Mouse (Mus musculus) hindbrain, embryonic 16.5 days (tissue): ENCODE measurements at regions not wholly inside any gene's neighbourhood (a gene's known extent, or its start where the extent isn't known, plus 50 kb on each side); places are given as distances from the start of the nearest gene placed in this dataset.
A peak's percentile ranks its signal among the peaks of the same experiment; 100 is the strongest.

ENCODE experiments used
- ATAC-seq: fragments of 200-750 bp; cut with Nextera tagmentation; 2 replicates; pipeline ENCODE4 v1.8.0; 2017; ENCODE audit warnings: moderate TSS enrichment, moderate library complexity
- H3K27ac ChIP-seq: fragments of 300-500 bp; sonication (generic); 2 replicates; pipeline ENCODE4 v1.5.1; 2014; ENCODE audit warnings: low read depth, mild to moderate bottlenecking, control low read depth, low read length, moderate library complexity
- H3K27me3 ChIP-seq: fragments of 300-500 bp; sonication (generic); replicated peaks from 2 replicates; pipeline ENCODE4 v1.6.1; 2014; ENCODE audit warnings: low read length; ENCODE audit not compliant: control insufficient read depth, insufficient read depth
- H3K36me3 ChIP-seq: fragments of 300-500 bp; sonication (generic); 2 replicates; pipeline ENCODE4 v1.6.1; 2014; ENCODE audit warnings: mild to moderate bottlenecking, low read length, moderate library complexity, mixed read lengths; ENCODE audit not compliant: control insufficient read depth, insufficient read depth
- H3K4me1 ChIP-seq: fragments of 300-500 bp; sonication (generic); 2 replicates; pipeline ENCODE4 v1.6.1; 2014; ENCODE audit warnings: low read depth, low read length; ENCODE audit not compliant: control insufficient read depth, insufficient read depth
- H3K4me2 ChIP-seq: fragments of 300-500 bp; sonication (generic); 2 replicates; pipeline ENCODE4 v1.6.1; 2014; ENCODE audit warnings: mild to moderate bottlenecking, low read length, control low read depth, moderate library complexity
- H3K4me3 ChIP-seq: fragments of 300-500 bp; sonication (generic); 2 replicates; pipeline ENCODE4 v1.5.1; 2014; ENCODE audit warnings: mild to moderate bottlenecking, low read length, control low read depth, moderate library complexity
- H3K9ac ChIP-seq: fragments of 300-500 bp; sonication (generic); 2 replicates; pipeline ENCODE4 v1.6.1; 2014; ENCODE audit warnings: low read depth, mild to moderate bottlenecking, control low read depth, low read length, moderate library complexity
- H3K9me3 ChIP-seq: fragments of 300-500 bp; sonication (generic); 2 replicates; pipeline ENCODE4 v1.6.1; 2014; ENCODE audit warnings: mild to moderate bottlenecking, low read length, moderate library complexity; ENCODE audit not compliant: control insufficient read depth
- WGBS: fragments of 180-500 bp; shearing (Covaris S2); extraction: QIAGEN DNeasy Blood & Tissue Kit; methylation state at CpG from one replicate; pipeline ENCODE4 v1.1.7; 2014; 5-methylcytosine and 5-hydroxymethylcytosine counted together

DNA sequence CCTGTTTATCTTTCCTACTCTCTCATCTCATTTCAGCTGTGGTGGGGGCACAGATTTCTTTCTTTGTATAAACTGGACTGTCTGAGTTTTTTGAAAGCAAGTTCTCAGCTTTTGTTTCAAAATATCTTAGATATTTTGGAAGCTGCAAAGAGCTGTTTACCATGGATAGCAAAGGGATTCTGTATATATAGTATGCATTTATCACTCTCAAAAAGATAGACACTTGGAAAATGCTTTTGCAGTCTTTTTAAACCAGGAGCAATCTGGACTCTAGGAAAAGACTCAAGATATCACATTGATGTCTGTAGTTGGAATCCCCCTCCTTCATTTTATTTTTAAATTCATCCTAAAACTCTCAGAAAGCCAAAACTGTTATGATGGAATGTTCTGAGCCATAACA lies 177.9 kb upstream of the Gm9972 start:
- no peaks in the 10 kb centered on the region for H3K4me1 ChIP-seq
- no peak for ATAC-seq
- no peak overlapping the region for H3K27ac ChIP-seq
- no peak overlapping the region for H3K9ac ChIP-seq
- H3K9me3 ChIP-seq, result no peaks in the 10 kb centered on the region
- H3K27me3 ChIP-seq, result no peaks in the 10 kb centered on the region
- H3K4me3 ChIP-seq, result no peak overlapping the region
- H3K36me3 ChIP-seq, result no peaks in the 10 kb centered on the region
- H3K4me2 ChIP-seq, result no peak overlapping the region

DNA sequence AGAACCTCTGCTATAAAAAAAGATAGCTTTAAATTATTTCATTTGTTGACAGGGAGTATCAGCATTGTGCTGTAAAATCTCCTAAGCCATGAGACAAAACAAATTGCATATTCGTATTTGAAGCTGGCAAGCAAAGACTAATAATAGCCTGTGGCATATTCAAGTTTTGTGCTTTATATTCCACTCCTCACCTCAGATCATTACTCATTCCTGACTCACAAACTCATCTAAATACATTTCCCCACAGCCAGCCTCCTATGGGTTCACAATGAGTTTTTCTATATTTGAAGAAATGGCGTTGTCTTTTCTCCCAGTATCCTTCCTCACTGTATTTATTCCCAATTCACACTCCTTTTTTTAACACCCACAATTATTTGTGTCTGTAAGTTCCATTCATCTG lies 161.5 kb upstream of the Gm9972 start:
- 78% methylated on average over 2 of the region's 2 CpGs for WGBS
- ATAC-seq, result no peak

DNA sequence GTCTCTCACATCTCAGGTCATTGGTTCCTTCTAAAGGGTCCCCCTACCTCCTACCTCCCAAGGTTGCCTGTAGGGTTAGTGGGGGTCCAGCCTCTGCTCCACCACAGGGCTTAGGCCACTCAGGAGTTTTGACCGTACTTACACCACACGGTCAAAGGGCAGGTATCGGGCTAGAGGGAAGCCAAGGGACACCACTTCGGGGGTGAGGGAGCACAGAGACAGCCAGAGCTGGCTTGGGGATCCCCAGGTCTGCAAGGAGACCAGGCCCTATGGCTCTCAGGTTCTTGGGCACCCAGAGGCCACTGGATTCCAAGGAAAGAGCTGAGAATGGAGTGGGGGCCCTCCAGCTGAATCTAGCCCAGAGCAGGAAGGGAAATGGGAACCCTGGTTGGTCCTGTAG lies 135.5 kb upstream of the Gm9972 start:
- no peak for ATAC-seq
- no peak overlapping the region for H3K9ac ChIP-seq
- no peak overlapping the region for H3K4me2 ChIP-seq
- 87% methylated on average over 4 of the region's 4 CpGs for WGBS
- H3K27me3 ChIP-seq, result no peaks in the 10 kb centered on the region
- H3K9me3 ChIP-seq, result no peaks in the 10 kb centered on the region
- no peak overlapping the region for H3K27ac ChIP-seq
- no peak overlapping the region for H3K4me3 ChIP-seq
- H3K36me3 ChIP-seq, result no peaks in the 10 kb centered on the region
- H3K4me1 ChIP-seq, result no peaks in the 10 kb centered on the region

More for the DNA sequence above, 161.5 kb upstream of the Gm9972 start:
- H3K36me3 ChIP-seq, result no peaks in the 10 kb centered on the region
- H3K4me1 ChIP-seq, result no peaks in the 10 kb centered on the region
- no peak overlapping the region for H3K27ac ChIP-seq
- no peak overlapping the region for H3K4me2 ChIP-seq
- no peak overlapping the region for H3K4me3 ChIP-seq
- no peaks in the 10 kb centered on the region for H3K9me3 ChIP-seq
- H3K9ac ChIP-seq, result no peak overlapping the region
- H3K27me3 ChIP-seq, result no peaks in the 10 kb centered on the region

DNA sequence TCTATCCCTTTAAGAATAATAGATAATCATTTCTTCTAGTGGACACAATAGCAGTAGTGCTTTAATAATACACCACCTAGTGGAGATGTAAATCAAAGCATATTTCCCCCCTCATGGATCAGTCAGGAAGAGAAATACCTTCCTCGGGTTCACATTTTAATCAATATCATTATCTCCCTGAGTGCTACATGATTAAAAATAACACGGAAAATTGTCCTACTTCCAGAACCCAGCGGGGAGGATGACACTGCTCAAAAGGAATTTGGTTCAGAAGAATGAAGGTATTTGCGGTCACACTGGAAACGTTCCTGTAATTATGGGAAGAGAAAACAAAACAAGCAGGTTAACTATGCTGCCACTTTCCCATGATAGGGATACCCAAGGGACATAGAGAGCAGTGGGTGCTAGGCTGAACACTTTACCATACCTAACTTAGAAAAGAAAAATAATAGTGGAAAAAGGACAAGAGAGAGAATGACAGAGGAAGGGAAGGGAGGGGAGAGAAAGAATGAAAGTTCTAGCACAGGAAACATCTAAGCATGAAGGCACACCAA lies 132.0 kb upstream of the Gm9972 start:
- H3K27me3 ChIP-seq, result no peaks in the 10 kb centered on the region
- H3K4me1 ChIP-seq, result no peaks in the 10 kb centered on the region
- H3K4me2 ChIP-seq, result no peak overlapping the region
- 72% methylated on average over 5 of the region's 5 CpGs for WGBS
- no peaks in the 10 kb centered on the region for H3K9me3 ChIP-seq
- H3K9ac ChIP-seq, result no peak overlapping the region
- H3K27ac ChIP-seq, result no peak overlapping the region
- H3K4me3 ChIP-seq, result no peak overlapping the region
- no peaks in the 10 kb centered on the region for H3K36me3 ChIP-seq
- ATAC-seq, result no peak

- H3K27me3 ChIP-seq, result no peaks in the 10 kb centered on the region
- no peaks in the 10 kb centered on the region for H3K9me3 ChIP-seq
- no peak overlapping the region for H3K4me3 ChIP-seq
- no peak for ATAC-seq
- no peak overlapping the region for H3K4me2 ChIP-seq
- WGBS, result 84% methylated on average over 2 of the region's 2 CpGs
- no peak overlapping the region for H3K9ac ChIP-seq
- H3K4me1 ChIP-seq, result no peaks in the 10 kb centered on the region
- H3K27ac ChIP-seq, result no peak overlapping the region
- H3K36me3 ChIP-seq, result no peaks in the 10 kb centered on the region
These were observed 130.0 kb upstream of the Gm9972 start for GRCm38 (mm10) chr11:42905561-42905960.

DNA sequence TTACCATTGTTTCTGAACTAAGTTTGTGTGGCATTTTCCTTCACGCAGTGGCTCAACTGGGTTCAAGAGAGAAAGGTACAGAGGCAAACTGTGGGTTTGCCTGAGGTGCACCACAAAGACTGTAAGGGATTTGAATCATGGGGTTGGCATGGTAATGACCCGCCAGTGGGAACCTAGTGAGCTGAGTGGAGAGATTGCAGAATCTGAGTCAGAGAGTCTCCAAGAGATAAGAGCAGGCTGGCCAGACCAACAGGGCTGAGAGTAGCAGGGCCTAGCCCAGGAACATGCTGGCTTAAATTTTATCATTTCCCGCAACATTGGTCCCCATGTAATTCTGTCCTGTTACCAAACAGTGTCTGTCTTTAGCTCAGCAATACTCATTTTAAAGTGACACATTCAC lies 129.5 kb upstream of the Gm9972 start:
- no peak overlapping the region for H3K27ac ChIP-seq
- no peaks in the 10 kb centered on the region for H3K9me3 ChIP-seq
- no peaks in the 10 kb centered on the region for H3K4me1 ChIP-seq
- H3K27me3 ChIP-seq, result no peaks in the 10 kb centered on the region
- 91% methylated on average over 3 of the region's 3 CpGs for WGBS
- no peak overlapping the region for H3K4me2 ChIP-seq
- no peak for ATAC-seq
- H3K36me3 ChIP-seq, result no peaks in the 10 kb centered on the region
- no peak overlapping the region for H3K9ac ChIP-seq
- no peak overlapping the region for H3K4me3 ChIP-seq

DNA sequence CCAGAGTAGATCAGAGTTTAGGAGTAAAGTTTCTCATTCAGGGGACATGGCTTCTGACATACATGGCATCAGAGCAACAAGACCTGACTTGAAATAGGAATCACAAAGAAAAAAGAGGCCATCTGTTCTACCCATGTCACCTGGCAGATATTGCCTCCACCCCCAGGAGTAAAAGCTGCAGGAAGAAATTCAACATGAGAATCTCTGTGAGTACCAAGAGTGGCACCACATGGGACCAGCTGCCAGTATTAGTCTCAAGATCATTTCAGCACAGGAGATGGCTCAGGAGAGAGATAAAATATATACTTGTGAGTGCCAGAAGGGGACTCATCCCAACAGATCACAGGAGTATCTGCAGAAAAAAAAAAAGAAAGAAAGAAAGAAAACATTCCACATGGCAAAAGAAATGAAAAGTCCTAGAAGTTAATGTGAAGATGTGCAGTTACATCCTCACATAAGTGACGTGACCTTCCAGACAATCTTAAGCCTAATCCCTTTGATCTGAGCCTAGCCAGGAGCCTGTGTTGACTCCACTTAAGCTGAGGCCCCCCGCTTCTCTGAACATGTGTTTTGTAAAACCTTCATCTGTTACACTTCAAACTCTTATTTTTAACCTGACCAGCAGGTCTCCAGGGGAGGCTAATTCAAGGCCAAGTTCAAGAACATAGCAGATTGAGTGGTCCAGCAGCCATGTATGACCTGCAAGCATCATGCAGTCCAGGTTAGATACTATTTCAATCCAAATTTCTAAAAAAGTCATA lies 118.9 kb upstream of the Gm9972 start:
- no peak overlapping the region for H3K4me3 ChIP-seq
- H3K9me3 ChIP-seq, result no peaks in the 10 kb centered on the region
- no peaks in the 10 kb centered on the region for H3K27me3 ChIP-seq
- H3K4me1 ChIP-seq, result no peaks in the 10 kb centered on the region
- H3K36me3 ChIP-seq, result no peaks in the 10 kb centered on the region
- no peak overlapping the region for H3K9ac ChIP-seq
- H3K4me2 ChIP-seq, result no peak overlapping the region
- 84% methylated on average over 2 of the region's 2 CpGs for WGBS
- no peak overlapping the region for H3K27ac ChIP-seq
- ATAC-seq, result no peak

GRCm38 (mm10) chr11:42919221-42919620 lies 116.3 kb upstream of the Gm9972 start:
- WGBS, result 94% methylated on average over 1 of the region's 1 CpGs
- no peaks in the 10 kb centered on the region for H3K27me3 ChIP-seq
- no peak overlapping the region for H3K27ac ChIP-seq
- no peak overlapping the region for H3K4me3 ChIP-seq
- ATAC-seq, result no peak
- no peaks in the 10 kb centered on the region for H3K4me1 ChIP-seq
- no peaks in the 10 kb centered on the region for H3K9me3 ChIP-seq
- no peak overlapping the region for H3K9ac ChIP-seq
- no peaks in the 10 kb centered on the region for H3K36me3 ChIP-seq
- H3K4me2 ChIP-seq, result no peak overlapping the region

- Histone ChIP-seq H3K27me3 (no peaks in the 10 kb centered on the region), H3K4me3 (no peak overlapping the region), H3K9ac (no peak overlapping the region), H3K4me1 (no peaks in the 10 kb centered on the region), H3K9me3 (no peaks in the 10 kb centered on the region), H3K36me3 (no peaks in the 10 kb centered on the region), H3K4me2 (no peak overlapping the region), H3K27ac (no peak overlapping the region)
- ATAC-seq, result peak; percentile 83
- WGBS, result 70% methylated on average over 5 of the region's 5 CpGs
These were observed 108.4 kb upstream of the Gm9972 start for GRCm38 (mm10) chr11:42927156-42927555.
